Mouse (Mus musculus): ENCODE data around the gene Rtkn. TPM values are rescaled to one million over a fixed set of nuclear protein-coding genes. Genes with fewer than 3 reads are reported as not detected.

Gene Rtkn
- total RNA-seq, 2 experiments from 2014 or later: 4.6 to 5.5 TPM

DNA sequence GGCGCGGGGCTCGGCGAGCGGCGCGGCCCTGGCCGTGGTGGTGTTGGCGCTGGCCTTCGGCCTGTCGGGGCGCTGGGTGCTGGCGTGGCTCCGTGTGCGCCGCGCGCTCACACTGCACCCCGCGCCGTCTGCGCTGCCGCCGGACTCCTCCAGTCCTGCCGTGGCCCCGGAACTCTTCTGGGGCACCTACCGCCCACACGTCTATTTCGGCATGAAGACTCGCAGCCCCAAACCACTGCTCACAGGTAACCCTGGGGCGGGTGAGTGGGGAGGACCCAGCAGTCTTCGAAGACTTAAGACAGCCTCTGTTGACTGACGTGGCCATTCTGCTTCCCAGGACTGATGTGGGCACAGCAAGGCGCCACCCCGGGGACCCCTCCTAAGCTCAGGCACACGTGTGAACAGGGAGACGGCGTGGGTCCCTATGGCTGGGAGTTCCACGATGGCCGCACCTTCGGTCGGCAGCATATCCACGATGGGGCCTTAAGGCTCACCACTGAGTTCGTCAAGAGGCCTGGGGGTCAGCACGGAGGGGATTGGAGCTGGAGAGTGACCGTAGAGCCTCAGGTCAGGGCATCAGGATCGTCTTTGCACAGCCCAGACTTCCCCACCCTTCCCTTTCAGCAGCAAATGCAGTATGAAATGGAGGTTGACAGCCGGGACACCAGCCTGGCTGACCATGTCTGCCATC lies 19.4 kb upstream of the Rtkn start:
- intact Hi-C loops (cut with DNase I): loop anchor here (2.0 kb wide), 1 partner anchor 45 kb away; no protein-coding TSS in a partner anchor
- DNase-seq: no peak

DNA sequence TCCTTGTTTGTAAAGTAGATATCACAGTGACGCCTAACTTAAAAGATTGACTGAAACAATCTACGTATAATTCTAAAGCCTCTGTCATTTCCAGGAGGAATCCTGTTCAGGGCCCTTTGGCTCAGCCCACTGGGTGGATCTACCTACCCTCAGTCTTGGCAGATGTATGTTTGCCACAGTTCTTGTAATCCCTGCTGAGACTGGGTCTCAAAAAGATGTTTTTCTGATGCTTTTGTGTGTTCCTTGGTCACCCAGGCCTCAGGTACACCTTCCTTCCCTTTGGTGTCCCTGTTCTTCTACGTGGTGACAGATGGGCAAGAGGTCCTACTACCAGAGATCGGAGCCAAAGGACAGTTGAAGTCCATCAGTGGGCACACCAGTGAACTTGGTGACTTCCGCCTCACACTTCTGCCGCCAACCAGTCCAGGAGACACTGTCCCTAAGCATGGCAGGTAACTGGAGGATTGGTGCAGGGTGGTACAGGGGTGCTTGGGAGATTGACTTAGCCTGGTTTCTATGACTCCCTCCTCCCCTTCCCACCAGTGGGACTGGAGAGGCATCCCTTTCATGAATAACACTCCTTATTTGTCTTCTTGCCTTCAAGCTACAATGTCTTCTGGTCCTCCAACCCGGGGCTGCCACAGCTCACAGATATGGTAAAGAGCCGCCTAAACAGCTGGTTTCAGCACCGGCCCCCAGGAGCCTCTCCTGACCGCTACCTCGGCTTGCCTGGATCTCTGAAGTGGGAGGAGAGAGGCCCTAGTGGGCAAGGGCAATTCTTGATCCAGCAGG lies 18.7 kb upstream of the Rtkn start:
- intact Hi-C loops (cut with DNase I): loop anchor here (2.0 kb wide), 1 partner anchor 44 kb away; no protein-coding TSS in a partner anchor
- DNase-seq: no peak

DNA sequence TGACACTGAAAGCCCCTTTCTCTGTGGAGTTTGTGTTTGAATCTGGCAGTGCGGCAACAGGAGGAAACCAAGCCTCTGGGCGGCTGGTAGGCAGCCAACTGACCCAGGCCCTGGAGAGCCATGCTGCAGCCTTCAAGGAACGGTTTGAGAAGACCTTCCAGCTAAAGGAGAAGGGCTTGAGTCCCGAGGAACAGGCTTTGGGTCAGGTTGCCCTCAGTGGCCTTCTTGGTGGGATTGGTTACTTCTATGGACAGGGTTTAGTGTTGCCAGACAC lies 18.2 kb upstream of the Rtkn start:
- DNase-seq: no peak
- intact Hi-C loops (cut with DNase I): loop anchor here (2.0 kb wide), 1 partner anchor 44 kb away; no protein-coding TSS in a partner anchor

DNA sequence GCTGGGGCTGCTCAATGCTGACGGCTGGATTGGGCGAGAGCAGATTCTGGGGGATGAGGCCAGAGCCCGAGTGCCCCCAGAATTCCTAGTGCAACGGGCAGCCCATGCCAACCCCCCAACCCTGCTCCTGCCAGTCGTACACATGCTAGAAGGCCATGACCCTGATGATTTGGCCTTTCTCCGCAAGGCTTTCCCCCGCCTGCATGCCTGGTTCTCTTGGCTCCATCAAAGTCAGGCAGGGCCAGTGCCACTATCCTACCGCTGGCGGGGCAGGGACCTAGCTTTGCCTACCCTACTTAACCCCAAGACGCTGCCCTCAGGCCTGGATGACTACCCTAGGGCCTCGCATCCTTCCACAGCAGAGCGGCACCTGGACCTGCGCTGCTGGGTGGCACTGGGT lies 17.6 kb upstream of the Rtkn start:
- DNase-seq: no peak
- intact Hi-C loops (cut with DNase I): loop anchor here (2.0 kb wide), 1 partner anchor 43 kb away; no protein-coding TSS in a partner anchor

DNA sequence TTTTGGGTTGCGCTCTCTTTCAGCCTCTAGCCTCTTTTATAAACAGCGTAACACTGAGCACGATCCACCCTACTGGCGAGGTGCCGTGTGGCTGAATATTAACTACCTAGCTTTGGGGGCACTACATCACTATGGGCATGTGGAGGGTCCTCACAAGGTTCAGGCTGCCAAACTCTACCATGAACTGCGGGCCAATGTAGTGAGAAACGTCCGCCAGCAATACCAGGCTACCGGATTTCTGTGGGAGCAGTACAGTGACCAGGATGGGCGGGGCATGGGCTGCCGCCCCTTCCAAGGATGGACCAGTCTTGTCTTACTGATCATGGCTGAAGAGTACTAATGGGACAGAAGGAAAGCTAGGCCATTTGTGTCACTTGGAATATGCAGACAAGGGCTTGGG lies 16.9 kb upstream of the Rtkn start:
- intact Hi-C loops (cut with DNase I): no loop called here
- no peak for DNase-seq

DNA sequence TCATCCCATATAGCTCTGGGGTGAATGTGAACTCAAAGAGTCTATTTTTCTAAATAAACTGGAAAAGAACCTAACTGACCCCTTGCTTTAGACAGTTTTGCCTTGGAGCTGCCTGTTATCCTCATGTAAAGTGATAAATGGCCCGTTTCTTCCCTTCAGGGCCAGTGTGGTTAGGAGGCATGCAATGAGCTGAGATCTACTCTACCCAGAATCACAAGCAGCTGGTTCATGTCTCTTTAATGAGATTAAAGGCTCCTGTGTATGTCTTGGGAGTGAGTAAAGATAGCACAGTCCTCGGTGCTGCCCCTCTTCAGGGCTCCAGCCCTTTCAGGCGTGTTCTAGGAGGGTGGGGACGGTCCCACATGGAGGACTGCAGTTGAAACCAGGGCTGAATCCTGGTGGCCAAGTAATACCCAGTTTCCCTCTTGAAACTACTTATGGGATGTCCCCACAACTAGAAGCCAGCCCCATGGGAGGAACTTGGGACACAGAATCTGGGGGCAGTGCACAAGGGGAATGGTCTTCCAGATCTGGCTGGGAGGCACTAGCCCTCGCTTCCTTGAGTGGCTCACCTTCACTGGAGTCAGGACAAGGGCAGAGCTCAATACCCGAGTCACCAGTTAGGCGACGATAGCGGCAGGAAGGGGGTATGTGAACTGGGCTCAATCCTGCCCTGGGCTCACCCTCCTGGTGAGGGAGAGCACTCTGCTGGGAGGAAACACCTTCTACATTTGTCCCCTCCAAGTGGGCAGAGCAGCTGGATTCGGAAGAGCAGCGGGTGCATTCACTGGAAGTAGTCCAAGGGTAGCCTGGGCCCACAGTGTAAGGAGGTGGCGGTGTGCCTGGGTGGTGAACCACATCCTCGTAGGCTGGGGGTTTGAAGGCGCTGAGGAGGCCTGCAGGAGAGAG lies 16.2 kb upstream of the Rtkn start:
- intact Hi-C loops (cut with DNase I): no loop called here
- no peak for DNase-seq

DNA sequence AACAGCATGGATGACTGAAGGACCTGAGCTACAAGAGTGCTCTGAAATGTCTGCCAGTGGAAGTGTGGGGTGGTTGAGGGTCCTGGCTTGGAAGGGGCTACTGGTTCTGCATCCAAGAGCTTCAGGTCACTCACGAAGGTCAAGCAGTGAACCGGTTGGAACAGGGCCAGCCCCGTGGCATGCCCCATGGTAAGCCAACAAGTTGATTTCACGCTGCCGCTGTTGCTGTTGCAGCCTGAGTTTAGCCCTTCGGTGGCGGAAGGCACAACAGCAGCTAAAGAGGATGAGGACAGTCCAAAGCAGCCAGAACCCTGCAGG lies 15.6 kb upstream of the Rtkn start:
- intact Hi-C loops (cut with DNase I): no loop called here
- no peak for DNase-seq

DNA sequence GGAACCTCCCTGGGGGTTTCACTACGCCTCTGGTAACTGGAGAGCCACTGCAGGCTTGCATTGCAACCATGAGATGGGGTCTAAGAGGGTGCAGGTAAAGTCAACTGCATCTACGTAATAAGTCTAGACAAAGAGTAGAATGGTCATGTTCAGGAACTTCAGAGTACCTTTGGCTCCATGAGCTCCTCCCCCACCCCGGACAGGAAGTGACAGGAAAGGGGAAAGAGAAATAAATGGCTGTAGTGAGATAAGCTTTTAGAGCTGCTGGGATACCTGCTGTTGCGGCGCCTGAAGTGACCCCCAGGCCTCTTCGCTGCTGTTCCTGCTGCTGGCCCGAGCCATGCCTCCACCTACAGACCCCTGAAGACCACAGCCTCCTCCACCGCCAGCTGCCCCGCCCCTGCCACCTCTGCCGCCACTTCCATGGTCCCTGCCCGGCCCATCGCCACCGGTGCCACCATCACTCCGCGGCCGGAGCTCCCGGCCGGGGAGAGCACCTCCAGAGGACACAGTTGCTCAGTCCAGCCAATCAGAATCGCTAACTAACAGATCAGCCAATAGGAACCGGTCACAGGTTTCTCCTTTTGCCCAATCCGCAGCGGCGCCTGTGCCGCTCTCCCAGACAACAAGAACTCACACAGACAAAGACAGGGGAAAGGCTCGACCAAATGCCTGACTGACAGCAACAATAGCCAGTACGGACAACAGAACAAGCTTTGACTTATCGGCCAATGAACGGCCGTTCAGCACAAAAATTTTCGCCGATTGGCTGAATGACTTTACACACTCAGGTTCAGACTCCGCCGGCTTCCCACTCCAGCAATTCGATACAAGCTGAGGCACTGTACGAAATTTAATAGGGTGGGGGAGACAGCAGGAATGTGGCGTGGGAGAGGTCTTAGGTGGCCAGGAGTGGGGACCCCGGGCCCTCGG lies 14.1 kb upstream of the Rtkn start, which contains the start of gene Wbp1:
Gene Wbp1 (minus strand): TSS at position 630 of the 933 bp plus-strand sequence.
- DNase-seq: peak; percentile 88 to 93
- intact Hi-C loops (cut with DNase I): no loop called here

DNA sequence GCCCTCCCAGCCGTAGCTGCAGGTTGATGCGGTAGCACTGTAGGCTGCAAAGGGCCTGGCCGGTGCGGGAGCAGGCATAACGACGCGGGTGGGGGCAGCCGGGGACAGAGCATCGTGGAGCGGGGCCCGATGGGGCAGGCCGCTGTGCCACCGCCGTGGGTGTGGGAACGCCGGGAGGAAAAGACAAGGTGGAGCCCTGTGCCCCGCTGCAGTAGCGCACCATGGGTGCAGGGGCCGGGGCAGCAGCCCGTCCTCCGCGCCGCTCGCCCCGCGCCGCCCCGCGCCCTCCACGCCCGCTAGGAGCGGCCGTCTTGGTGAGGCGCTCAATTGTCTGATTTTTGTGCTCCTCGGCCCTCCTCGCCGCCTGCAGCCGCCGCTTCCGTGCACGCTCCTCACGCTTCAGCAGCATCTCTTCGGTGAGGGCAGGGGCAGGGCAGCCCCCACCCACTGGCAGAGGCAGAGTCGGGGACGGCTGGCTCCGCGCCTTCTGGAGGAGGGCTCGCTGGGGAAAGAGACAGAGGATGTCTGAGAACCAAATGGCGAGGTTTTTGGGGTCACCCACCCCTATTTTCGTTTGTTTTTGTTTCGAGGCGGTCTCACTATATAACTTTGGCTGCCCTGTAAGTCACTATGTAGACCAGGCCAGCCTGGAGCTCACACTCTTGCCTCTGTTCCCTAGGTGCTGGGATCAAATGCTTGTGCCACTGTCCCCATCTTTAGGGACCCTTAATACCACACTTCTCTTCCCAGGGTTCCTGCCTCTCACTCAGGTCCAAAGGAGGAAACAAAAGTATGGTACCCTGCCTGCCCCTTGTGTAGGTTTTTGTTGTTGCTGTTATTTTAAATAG lies 13.2 kb upstream of the Rtkn start:
- intact Hi-C loops (cut with DNase I): no loop called here
- DNase-seq: no peak

DNA sequence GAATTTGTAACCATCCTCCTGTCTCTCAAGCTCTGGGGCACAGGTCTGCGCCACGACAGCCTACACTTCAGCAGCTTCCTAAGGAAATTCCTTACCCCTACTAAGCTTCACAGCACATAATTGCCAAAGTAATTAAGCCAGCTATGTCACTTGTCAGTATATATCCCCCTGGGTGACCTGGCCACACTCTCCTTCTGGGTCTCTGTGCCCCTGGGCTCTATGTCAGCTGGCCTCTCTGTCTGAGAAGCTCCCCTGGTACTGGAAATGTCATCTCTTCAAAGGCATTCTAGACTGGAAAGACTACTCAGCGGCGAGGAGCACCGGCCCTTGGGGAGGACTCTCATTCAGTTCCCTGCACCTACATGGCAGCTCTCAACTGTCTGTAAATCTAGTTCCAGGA lies 12.3 kb upstream of the Rtkn start:
- intact Hi-C loops (cut with DNase I): no loop called here

DNA sequence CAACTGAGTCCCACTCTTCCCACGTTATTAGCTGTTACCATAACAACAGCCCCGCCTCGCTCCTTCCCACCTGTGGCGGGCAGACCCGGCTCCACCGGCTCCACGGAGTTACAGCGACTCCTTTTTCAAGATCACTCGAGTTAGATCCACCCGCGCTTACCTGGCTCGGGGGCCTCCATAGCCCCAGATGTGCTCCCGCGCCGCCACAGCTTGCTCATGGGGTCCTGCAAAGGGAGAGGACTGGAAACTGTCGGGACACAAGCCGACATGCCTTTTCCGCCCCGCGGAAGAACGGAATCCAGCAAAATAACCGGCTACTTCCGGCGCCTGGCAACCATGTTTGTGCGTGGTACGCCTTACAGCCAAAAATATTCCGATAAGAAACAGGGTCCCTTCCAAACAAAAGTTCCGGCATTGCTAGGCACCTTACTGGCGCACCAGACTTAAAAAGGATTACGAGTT lies 10.4 kb upstream of the Rtkn start:
- peak; percentile 88 to 92 for DNase-seq
- intact Hi-C loops (cut with DNase I): no loop called here

More for the DNA sequence above, 12.3 kb upstream of the Rtkn start:
- DNase-seq: no peak

DNA sequence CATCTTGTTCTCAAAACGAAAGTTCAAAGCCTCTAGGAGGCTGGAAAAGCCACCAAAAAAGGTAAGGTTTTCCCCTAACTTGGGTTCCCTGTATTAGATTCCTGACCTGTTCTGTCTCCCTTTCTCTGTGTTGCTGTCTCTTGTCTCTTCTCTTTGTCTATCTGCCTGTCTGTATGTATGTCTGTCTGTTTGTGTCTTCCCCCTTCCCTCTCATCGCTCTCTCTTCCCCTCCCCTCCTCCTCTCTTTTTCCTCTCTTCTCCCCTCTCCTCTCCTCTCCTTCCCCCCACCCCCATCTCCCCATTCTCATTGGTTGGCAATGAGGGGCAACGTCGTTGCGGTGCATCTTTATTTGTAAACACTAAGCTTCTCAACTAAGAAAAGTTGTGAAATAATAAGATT lies 9.9 kb upstream of the Rtkn start, which contains the start of gene Ino80b:
Gene Ino80b (minus strand): TSS at position 101 of the 400 bp plus-strand sequence.
- intact Hi-C loops (cut with DNase I): no loop called here
- no peak for DNase-seq

DNA sequence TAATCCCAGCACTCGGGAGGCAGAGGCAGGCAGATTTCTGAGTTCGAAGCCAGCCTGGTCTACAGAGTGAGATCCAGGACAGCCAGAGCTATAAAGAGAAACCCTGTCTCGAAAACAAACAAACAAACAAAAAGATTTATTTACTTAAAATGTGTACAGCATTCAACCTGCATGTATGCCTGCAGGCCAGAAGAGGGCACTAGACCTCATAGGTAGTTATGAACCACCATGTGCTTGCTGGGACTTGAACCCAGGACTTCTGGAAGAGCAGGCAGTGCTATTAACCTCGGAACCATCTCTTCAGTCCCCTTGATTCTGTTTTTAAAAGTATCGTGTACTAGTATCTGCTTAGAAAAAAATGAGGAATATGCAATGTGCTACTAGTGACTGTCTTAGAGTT lies 7.8 kb upstream of the Rtkn start:
- intact Hi-C loops (cut with DNase I): no loop called here
- no peak for DNase-seq

DNA sequence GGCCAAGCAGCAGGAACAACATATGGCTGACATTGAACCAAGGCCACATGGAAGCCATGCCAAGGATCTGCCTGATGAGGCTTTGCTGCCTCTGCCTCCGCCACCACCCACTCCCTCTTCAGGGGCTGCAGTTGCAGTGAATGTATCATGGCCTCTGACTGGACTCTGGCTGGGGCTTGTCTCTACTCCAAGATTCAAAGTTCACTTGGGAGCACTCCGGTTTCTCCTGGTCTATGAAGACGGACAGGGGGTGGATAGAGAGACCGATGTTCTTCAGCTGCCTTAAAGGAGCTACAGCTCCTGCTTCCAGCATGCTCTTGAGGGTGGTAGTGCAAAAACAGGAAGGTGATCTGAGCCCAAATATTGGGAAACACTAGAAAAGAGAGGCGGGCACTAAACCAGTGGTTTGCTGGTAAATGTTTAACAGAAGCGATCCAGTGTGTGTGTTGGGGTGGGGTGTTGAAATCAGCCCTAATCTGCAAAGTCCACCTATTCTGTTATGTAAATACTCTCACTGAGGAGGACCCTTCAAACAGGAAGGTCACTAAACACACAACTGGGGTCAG lies 3.7 kb upstream of the Rtkn start:
- intact Hi-C loops (cut with DNase I): no loop called here
- DNase-seq: no peak

DNA sequence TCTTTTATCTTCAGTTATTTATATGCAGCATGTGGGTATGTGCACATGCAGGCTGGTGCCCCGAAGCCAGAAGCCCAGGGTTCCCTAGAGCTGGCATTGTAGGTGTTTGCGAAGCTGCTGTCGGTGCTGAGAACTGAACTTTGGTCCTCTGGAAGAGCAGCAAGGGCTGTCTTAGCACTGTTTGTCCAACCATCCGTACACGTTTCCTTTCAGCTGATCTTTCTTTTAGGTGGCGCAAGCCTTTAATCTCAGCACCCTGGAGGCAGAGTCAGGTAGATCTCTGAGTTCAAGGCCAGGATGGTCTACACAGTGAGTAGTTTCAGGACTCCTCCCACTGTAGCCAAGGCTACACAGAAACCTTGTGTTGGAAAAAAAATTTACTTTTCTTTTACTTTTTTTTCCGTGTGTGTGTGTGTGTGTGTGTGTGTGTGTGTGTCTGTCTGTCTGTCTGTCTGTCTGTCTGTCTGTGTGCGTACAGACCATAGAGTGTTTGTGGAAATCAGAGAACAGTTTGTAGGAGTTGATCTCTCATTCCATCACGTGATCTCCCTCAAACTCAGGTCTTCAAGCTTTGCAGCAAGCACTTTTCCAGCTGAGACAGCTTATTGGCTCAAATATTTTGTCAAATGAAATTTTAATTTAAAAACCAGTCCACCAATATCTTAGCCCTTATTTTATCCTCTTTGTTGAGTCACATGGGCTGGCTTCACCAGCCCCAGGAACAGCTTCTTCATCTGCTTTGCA lies 2.9 kb upstream of the Rtkn start:
- intact Hi-C loops (cut with DNase I): no loop called here
- no peak for DNase-seq

DNA sequence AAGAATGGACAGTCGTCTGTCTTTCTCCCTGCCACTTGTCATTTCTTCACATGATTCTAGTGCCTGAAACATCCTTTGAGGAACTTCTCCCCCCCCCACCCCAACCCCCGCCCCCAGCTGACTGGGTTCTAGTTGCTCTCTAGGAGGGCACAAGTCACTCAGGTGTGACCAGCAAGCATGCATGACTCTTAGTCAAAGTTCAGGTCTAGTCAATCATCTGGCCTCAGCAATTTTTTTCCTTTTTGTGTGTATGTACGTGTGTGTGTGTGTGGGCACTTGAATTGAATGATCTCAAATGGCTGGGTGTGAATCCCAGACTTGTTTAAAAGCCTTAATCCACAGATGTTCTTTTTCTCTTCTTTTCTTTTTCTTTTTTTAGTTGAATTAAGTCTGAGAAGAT lies 1.0 kb upstream of the Rtkn start:
- no peak for DNase-seq
- intact Hi-C loops (cut with DNase I): no loop called here

DNA sequence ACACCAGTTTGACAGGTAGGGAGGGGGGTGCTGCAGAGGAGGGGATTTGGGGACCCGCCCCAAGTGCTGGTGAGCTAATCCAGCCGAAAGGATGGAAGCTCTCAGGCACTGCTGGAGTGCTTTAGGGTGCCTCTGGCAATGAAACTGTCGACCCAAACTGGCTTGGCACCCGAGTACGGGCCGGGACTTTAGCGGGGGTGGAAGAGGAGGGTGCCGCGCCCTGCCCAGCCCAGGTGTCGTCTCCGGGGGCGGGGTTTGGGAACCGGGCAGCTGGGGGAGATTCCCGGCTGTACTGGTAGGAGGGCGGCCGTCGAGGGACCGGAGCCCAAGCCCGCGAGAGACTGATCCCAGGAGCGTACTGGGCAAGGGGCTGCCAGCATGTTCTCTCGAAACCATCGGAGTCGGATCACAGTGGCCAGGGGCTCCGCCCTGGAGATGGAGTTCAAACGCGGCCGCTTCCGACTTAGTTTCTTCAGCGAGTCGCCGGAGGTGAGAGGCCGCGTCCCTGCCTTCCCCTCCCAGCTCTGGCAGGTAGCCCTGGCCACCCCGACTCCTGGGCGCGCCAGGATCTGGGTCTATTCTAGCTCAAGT lies 403 bp downstream of the Rtkn start:
- DNase-seq: peak; percentile 42 to 47
- intact Hi-C loops (cut with DNase I): no loop called here
